Mouse (Mus musculus): ENCODE measurements around the gene Hadhb.

- TF ChIP-seq EP300 (IDR thresholded peaks at IDR 0.05; ENCODE audit: low read depth) (no peak), CTCF (IDR thresholded peaks at IDR 0.05; ENCODE audit: low read depth) (no peak)
Observed at GRCm38 (mm10) chr5:30127921-30128597, 27.0 kb upstream of the Hadhb start.

Measured in liver, embryonic 14.5 days (tissue).